Mouse (Mus musculus) intestine, postnatal 0 days (tissue): ENCODE measurements at regions not wholly inside any gene's neighbourhood (a gene's known extent, or its start where the extent isn't known, plus 50 kb on each side); places are given as distances from the start of the nearest gene placed in this dataset.
A peak's percentile ranks its signal among the peaks of the same experiment; 100 is the strongest.

Experiments
- ATAC-seq: fragments of 200-750 bp; cut with Nextera tagmentation; 2 replicates; pipeline ENCODE4 v1.8.0; 2017; ENCODE audit warnings: mild to moderate bottlenecking, moderate TSS enrichment, moderate library complexity
- H3K27ac ChIP-seq: fragments of 300-500 bp; sonication (generic); 2 replicates; pipeline ENCODE4 v1.5.1; 2014; ENCODE audit warnings: mild to moderate bottlenecking, low read depth, low read length, moderate library complexity
- H3K27me3 ChIP-seq: fragments of 300-500 bp; sonication (generic); replicated peaks from 2 replicates; pipeline ENCODE4 v1.6.1; 2014; ENCODE audit warnings: low read length, mixed read lengths; ENCODE audit not compliant: control insufficient read depth, insufficient read depth
- H3K36me3 ChIP-seq: fragments of 300-500 bp; sonication (generic); 2 replicates; pipeline ENCODE4 v1.6.1; 2014; ENCODE audit warnings: mild to moderate bottlenecking, moderate library complexity; ENCODE audit not compliant: control insufficient read depth, insufficient read depth
- H3K4me1 ChIP-seq: fragments of 300-500 bp; sonication (generic); replicated peaks from 2 replicates; pipeline ENCODE4 v1.6.1; 2014; ENCODE audit warnings: antibody characterized with exemption, low read length, mixed read lengths; ENCODE audit not compliant: control insufficient read depth, insufficient read depth
- H3K4me2 ChIP-seq: fragments of 300-500 bp; sonication (generic); replicated peaks from 2 replicates; pipeline ENCODE4 v1.6.1; 2014; ENCODE audit warnings: low read depth, mild to moderate bottlenecking, moderate library complexity
- H3K4me3 ChIP-seq: fragments of 300-500 bp; sonication (generic); 2 replicates; pipeline ENCODE4 v1.5.1; 2014; ENCODE audit warnings: low read depth, low read length
- H3K9ac ChIP-seq: fragments of 300-500 bp; sonication (generic); 2 replicates; pipeline ENCODE4 v1.6.1; 2014; ENCODE audit warnings: mild to moderate bottlenecking, low read depth, low read length
- H3K9me3 ChIP-seq: fragments of 300-500 bp; sonication (generic); 2 replicates; pipeline ENCODE4 v1.6.1; 2016; ENCODE audit warnings: mixed run types; ENCODE audit not compliant: control insufficient read depth
- CTCF ChIP-seq: sonication (generic); IDR thresholded peaks from 2 replicates; pipeline ENCODE4 v1.5.1; 2016; ENCODE audit warnings: low read depth, mild to moderate bottlenecking, control low read depth, antibody characterized with exemption, moderate library complexity
- WGBS: fragments of 180-500 bp; shearing (Covaris S2); extraction: QIAGEN DNeasy Blood & Tissue Kit; methylation state at CpG from one replicate; pipeline ENCODE4 v1.1.7; 2014; 5-methylcytosine and 5-hydroxymethylcytosine counted together

GRCm38 (mm10) chr1:34750061-34751054 is 92.5 kb downstream of the Fam168b start:
- TF ChIP-seq CTCF = no peak
- Histone ChIP-seq H3K27me3 (peaks cover 42% of the 10 kb centered on the region), H3K9ac (peak overlapping the region; percentile 22; the same call in 1 of the 2 replicates), H3K4me3 (peak overlapping the region; percentile 55), H3K36me3 (no peaks in the 10 kb centered on the region), H3K27ac (no peak overlapping the region), H3K4me2 (peak overlapping the region; percentile 94), H3K9me3 (no peaks in the 10 kb centered on the region), H3K4me1 (no peaks in the 10 kb centered on the region; the same call in 1 of the 2 replicates)
- under 1% methylated on average over 103 of the region's 108 CpGs for WGBS
- ATAC-seq = 0 out of 2 replicates have a peak, but pooled peaks have one; percentile 28

DNA sequence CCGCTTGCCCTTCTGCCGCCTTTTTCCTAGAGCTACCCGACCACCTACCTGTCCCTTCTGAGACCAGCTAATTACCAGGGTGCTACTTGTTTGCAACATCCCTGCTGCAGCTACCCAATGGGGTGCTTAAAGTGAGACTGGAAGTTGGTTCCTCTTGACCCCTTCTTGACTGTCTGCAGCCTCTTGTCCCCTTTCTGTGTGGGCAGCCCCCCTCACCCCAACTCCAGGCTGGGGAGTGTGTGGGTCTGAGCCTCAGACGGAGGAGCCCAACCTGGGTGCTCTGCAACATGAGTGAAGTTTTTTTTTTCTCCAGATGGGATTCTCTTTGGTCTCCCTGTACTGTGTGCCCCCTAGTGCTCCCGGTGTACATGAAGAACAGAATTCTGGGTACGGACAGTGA is 91.7 kb downstream of the Fam168b start:
- Histone ChIP-seq H3K27ac (no peak overlapping the region), H3K9ac (no peak overlapping the region), H3K4me3 (peak overlapping the region; percentile 55), H3K27me3 (peaks cover 42% of the 10 kb centered on the region), H3K9me3 (no peaks in the 10 kb centered on the region), H3K4me1 (no peaks in the 10 kb centered on the region; the same call in 1 of the 2 replicates), H3K36me3 (no peaks in the 10 kb centered on the region), H3K4me2 (peak overlapping the region; percentile 94)
- WGBS = 2% methylated on average over 6 of the region's 6 CpGs
- no peak for ATAC-seq
- no peak for TF ChIP-seq CTCF

GRCm38 (mm10) chr1:34753581-34753980 is 89.3 kb downstream of the Fam168b start:
- ATAC-seq = no peak
- H3K9me3 ChIP-seq = no peaks in the 10 kb centered on the region
- no peak overlapping the region for H3K9ac ChIP-seq
- H3K4me2 ChIP-seq = no peak overlapping the region
- no peak for TF ChIP-seq CTCF
- H3K27ac ChIP-seq = no peak overlapping the region
- H3K36me3 ChIP-seq = no peaks in the 10 kb centered on the region
- no peak overlapping the region for H3K4me3 ChIP-seq
- H3K27me3 ChIP-seq = peaks cover 39% of the 10 kb centered on the region
- no peaks in the 10 kb centered on the region; the same call in 1 of the 2 replicates for H3K4me1 ChIP-seq
- 66% methylated on average over 5 of the region's 5 CpGs for WGBS

- no peak overlapping the region for H3K9ac ChIP-seq
- H3K36me3 ChIP-seq = no peaks in the 10 kb centered on the region
- ATAC-seq = no peak
- H3K27me3 ChIP-seq = no peaks in the 10 kb centered on the region
- H3K4me1 ChIP-seq = no peaks in the 10 kb centered on the region
- 36% methylated on average over 4 of the region's 4 CpGs for WGBS
- no peak overlapping the region for H3K27ac ChIP-seq
- no peak for TF ChIP-seq CTCF
- H3K4me2 ChIP-seq = no peak overlapping the region
- no peak overlapping the region for H3K4me3 ChIP-seq
- H3K9me3 ChIP-seq = no peaks in the 10 kb centered on the region
Measured at GRCm38 (mm10) chr1:34760547-34760946, 82.3 kb downstream of the Fam168b start.

DNA sequence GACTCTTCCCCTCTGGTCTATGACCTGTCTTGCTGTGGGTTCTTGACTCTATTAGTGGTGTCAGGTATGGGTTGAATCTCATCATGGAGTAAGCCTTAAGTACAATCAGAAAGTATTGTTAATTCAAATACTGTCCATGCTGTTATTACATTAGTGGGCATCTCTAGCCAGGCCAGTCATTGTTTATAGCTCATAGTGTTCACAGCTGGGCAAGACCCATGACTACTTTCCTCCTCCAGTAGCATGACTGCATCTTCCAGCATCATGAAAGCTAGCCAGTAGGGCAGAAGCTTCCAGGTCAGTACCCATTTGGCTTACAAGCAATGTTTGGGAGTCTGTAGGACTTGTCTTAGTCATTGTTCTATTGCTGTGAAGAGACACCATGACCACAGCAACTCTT is 81.4 kb downstream of the Fam168b start:
- Histone ChIP-seq H3K9me3 (no peaks in the 10 kb centered on the region), H3K4me2 (no peak overlapping the region), H3K4me1 (no peaks in the 10 kb centered on the region), H3K9ac (no peak overlapping the region), H3K4me3 (no peak overlapping the region), H3K27me3 (no peaks in the 10 kb centered on the region), H3K36me3 (no peaks in the 10 kb centered on the region), H3K27ac (no peak overlapping the region)
- TF ChIP-seq CTCF = no peak
- no peak for ATAC-seq

DNA sequence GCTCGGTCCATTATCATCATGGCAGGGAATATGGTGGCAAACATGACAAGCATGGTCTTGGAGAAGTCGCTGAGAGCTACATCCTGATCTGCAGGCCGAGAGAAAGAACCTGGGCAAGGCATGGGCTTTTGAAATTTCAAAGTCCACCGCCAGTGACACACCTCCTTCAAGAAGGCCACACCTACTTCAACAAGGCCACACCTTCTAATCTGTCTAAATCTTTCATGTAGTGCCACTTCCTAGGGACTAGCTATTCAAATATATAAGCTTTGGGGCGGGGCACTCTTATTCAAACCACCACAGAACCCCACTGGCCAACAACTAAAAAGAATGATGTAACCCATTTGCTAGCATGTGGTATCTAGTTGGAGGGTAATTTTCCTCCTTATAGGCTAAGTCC is 81.0 kb downstream of the Fam168b start:
- WGBS = 80% methylated on average over 5 of the region's 5 CpGs
- H3K4me2 ChIP-seq = no peak overlapping the region

More for the DNA sequence above, 81.0 kb downstream of the Fam168b start:
- ATAC-seq = 0 out of 2 replicates have a peak, but pooled peaks have one; percentile 31
- no peak overlapping the region for H3K27ac ChIP-seq
- no peaks in the 10 kb centered on the region for H3K27me3 ChIP-seq
- H3K9ac ChIP-seq = no peak overlapping the region
- no peaks in the 10 kb centered on the region for H3K4me1 ChIP-seq
- no peak for TF ChIP-seq CTCF
- H3K36me3 ChIP-seq = no peaks in the 10 kb centered on the region
- H3K9me3 ChIP-seq = no peaks in the 10 kb centered on the region
- H3K4me3 ChIP-seq = no peak overlapping the region
